Mouse (Mus musculus) erythroblast, embryonic 14.5 days (primary cell): ENCODE results near the gene Pkig.

Experiments used
- GATA1 ChIP-seq: IDR thresholded peaks from 2 replicates; pipeline ENCODE4 v1.6.1; 2012; ENCODE audit warnings: low read length, inconsistent platforms, mixed read lengths
- TAL1 ChIP-seq: IDR thresholded peaks from 3 replicates; pipeline ENCODE4 v1.6.1; 2012; ENCODE audit warnings: low read length, inconsistent platforms, mixed read lengths

GRCm38 (mm10) chr2:163676321-163676720, 18.1 kb downstream of the Pkig start:
- TF ChIP-seq TAL1 (no peak), GATA1 (no peak)
